Mouse (Mus musculus) gonadal fat pad, adult 2 months (tissue): ENCODE measurements around the gene Apoc3. TPM values are rescaled to one million over a fixed set of nuclear protein-coding genes. Genes with fewer than 3 reads are reported as not detected.
A peak's percentile ranks its signal among the peaks of the same experiment; 100 is the strongest.

Experiments used
- DNase-seq: peaks from one replicate; pipeline ENCODE4 v3.0.0-alpha.2; 2012; ENCODE audit warnings: low read depth
- polyA plus RNA-seq: library from polyadenylated mRNA; depleted of rRNA; stranded (reverse); fragments of >200 nt; gene quantifications from 2 replicates; pipeline ENCODE4 v1.2.3, GENCODE M21; 2012

Apoc3 gene
- polyA plus RNA-seq, 1 experiment, result 1.9 TPM

DNA sequence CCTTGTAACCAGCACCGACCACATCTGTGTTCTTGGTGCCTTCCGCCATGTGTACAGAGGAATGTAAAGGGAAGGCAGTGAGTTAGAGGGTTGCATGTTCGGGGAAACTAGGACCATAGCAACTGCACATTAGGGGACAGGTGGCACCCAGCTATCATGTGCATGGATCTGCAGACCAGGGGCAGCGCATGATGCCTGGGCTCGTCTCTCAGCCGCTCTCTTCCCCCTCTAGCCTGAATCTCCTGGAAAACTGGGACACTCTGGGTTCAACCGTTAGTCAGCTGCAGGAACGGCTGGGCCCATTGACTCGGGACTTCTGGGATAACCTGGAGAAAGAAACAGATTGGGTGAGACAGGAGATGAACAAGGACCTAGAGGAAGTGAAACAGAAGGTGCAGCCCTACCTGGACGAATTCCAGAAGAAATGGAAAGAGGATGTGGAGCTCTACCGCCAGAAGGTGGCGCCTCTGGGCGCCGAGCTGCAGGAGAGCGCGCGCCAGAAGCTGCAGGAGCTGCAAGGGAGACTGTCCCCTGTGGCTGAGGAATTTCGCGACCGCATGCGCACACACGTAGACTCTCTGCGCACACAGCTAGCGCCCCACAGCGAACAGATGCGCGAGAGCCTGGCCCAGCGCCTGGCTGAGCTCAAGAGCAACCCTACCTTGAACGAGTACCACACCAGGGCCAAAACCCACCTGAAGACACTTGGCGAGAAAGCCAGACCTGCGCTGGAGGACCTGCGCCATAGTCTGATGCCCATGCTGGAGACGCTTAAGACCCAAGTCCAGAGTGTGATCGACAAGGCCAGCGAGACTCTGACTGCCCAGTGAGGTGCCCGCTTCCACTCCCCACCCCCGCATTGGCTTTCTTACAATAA is 5.6 kb downstream of the Apoc3 start:
- DNase-seq, result no peak

DNA sequence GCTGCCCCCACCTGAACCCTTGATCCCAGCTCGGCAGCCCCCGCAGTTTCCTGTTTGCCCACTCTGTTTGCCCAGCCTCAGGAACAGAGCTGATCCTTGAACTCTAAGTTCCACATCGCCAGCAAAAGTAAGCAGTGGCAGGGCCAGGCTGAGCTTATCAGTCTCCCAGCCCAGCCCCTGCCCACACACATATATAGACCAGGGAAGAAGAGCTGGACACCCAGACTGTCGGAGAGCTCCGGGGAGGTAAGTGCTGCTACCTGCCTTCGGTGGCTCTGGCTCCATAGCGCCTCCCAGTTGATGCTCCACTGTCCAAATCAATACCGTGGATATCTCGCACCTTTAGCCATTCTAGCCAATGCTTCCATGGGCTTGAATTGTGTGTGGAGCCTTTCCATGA is 6.9 kb downstream of the Apoc3 start, which contains the start of gene Apoa1:
Gene Apoa1 (plus strand): TSS at position 90 of the 400 bp plus-strand sequence.
- DNase-seq, result no peak

DNA sequence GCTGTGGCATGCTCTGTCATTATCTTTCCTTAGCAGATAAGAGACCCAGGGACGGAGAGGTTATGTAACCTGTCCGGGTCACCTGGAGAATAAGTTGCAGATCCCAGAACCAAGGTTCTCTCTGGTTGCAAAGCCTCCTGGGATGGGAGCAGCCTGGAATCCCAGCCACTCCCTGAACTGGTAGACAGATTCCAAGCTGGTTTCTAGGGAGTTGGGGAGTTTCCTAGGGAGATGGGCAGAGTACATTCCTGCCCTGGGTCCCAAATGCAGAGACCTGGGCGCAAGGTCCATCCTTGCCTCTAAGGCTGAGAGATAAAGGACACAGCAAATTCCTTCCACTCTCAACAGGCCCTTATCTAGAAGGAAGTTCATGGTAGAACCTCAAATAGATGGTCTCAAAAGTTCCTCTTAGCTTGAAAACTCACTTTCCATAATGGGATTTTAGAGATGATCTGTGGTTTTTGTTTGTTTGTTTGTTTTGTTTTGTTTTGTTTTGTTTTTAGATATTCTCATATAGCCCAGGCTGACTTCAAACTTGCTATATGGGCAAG is 8.3 kb downstream of the Apoc3 start:
- no peak for DNase-seq

DNA sequence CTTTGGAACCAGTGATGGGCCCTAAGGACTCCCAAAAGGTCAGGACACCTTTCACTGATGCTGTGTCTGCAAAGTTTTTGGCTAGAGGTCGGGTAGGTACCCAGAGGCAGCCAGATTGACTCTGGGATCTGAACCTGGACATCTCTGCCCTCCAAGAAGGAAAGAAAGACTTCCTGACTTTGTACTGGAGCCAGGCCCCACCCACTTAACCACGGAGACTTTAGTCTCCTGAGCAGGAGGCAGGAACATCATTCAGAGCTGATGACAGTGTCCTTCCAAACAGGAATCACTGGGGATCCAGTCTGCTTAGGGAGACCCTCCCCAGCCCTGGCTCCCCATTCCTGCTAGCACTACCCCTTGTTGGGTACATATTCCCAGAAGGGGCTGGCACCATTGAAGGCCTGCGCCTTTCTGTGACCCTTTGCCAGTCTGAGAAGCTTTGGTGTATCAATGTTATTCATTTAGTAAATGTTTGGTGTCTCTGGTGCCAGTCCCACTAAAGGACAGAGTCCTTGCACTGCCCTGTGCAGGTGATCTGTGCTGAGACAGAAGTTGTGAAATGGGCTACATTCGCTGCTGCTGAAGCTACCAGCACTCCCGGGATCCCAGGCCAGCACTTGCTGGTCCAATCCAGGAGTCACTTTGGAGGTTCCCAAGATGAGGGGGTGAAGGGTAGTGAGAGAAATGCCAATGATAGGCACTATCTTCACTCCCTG is 10.3 kb downstream of the Apoc3 start:
- DNase-seq, result no peak

DNA sequence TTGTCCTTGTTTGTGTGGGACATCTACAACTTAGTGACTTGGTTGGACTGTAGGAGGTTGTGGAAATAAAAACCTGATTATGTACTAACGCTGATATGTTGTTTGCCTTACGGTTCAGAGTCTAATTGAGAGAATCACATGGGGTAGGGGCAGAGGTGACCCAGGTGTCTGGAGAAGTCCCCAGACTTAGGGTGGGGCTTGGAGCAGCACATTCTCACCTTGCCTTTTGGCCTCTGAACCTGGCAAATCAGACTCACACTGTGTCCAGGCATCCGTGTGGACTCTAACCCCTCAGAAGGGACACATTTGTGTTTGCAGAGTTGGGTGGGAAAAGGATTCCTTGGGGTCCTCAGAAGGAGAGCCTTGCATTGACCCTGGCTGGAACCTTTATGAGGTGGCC is 11.3 kb downstream of the Apoc3 start:
- no peak for DNase-seq

DNA sequence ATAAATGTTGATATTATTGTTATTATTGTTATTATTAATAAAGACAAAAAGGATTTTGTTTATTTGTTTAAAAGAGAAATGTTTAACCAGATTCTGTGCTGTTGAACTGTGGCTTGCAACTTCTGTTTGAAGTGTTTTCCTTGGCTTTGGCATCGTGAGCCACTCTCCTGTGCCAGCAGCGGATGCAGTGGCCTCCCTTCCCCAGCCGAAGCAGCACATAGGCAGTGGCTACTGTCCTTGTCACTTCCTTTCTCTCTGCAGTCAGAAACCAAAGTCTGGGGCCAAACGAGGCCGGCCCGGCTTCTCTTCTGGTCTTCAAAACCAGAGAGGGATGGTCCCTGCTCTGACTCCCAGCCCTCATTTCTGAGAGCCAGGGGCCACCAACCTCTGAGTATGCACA is 12.3 kb downstream of the Apoc3 start:
- DNase-seq, result no peak

DNA sequence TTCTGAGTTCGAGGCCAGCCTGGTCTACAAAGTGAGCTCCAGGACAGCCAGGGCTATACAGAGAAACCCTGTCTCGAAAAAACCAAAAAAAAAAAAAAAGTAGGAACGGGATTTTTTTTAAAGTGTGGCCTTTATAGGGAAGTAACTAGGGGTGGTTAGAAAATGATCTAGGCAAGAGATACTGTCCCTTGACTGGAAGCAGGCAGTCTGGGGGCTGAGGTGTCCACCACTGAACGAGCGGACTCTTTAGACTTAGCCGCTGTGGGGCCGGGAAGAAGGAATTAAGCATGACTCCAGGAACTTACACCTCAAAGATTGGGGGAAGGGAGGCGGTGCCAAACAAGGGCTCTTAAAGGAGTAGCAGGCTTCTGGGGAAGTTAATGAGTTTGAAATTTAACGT is 17.3 kb downstream of the Apoc3 start:
- no peak for DNase-seq

DNA sequence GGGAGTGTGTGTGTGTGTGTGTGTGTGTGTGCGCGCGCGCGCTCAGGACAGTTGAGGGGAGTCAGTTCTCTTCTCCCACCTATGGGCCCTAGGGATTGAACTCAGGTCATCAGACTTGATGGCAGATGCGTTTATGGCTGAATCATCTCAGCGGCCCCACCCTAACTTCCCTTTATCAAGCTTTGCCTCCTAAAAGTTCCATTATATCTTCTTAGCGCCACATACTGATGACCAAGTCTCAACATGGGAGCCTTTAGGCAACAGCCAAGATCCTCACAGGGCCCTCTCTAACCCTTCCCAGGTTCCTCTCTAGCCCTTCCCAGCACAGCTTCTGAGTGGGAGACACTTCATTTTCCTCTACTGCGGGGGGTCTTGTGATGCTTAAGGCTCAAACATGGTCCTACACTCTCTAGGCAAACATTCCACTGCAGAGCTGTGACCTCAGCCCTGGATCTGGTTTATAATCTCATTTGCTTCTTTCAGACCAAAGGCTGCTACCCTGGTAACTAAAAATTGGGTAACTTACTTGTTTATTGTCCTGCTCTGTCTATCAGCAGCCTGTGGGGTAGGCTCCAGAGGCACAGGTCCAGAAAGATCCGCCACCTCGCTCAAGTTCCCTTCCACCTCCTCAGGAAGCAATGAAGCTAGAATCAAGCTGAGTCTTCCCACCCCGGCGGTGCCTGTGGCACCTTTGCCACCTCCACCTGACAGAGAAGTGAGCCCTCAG is 18.5 kb downstream of the Apoc3 start:
- DNase-seq, result no peak

DNA sequence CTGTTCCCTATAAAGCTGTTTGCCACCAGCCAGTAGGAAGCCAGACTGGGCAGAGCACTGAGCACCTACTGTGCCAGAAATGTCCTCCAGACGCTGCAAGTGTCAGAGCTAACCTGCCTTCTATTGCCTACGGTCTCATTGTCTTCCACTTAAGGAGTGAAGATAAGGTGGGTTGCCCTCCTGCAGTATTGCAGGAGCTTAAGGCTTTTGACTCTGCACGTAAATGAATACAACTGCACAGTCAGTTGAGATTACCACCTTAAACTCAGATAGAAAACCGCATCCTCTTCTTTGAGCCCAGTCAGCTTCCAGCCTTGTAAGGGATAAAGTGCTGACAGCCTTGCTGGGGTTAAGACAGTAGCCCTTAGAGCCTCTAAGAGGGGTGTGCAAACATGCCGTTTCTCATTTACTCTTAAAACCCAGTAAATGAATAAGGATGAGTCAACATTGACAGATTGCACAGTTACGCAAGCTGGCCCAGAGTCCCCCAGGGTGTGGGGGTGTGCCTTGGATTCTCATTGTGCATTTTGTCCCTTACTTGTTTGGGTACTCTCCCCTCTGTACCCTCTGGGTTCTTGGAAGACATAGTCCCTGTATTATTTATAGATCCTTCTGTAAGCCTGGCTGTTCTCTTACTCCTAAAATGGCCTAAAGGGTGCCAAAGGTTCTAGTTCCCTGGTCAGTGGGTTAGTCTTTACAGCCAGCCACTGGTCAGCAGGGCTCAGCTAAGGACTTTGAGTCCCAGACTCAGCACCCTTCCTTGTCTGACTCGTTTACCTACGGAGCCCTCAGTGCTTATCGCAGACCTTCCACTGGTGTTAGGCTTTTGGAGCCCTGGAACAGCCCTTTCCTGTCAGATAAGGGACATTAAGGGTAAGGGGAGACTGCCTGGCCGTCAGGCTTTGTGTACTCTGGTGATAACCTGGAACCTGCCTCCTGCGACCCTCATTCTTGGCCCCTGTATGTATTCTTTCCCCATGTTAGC is 19.8 kb downstream of the Apoc3 start:
- peak; percentile 86 for DNase-seq

DNA sequence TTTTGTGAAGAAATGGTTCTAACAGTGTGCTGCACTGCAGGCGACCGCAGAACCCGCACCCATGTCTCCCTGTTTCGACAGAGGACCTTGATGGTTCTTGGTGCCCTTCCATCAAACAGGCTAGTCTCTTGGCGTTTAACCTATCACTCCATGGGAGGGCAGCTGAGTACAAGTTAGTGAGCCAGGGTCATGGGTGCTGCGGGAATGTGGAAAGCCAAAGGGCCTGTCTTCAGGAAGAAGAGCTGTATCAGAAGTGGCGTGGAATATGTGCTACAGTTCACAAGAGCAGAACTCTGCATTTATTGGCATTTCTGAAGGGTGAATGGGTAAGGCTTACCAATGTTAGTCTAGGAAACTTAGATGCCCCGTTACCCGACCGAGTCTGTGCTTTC is 20.5 kb downstream of the Apoc3 start:
- no peak for DNase-seq

DNA sequence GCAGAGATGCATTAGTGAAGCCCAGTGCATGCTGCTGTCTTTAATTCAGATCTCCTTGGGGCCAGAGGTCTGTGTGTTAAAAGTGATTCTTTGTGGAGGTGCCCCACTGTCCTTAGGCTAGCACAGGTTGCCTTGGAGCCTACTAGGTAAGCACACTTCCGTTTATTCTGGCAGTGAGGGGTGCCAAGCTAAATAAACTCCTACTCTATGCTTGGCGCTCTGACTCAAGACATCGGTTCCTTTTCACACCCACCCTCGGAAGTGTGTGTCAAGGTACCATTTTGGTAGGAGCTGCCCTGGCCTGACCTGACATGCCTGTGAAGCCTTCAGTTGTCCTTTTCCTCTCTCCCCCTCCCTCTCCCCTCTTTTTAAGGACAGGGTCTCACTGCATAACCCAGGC is 21.2 kb downstream of the Apoc3 start:
- peak; percentile 84 for DNase-seq

DNA sequence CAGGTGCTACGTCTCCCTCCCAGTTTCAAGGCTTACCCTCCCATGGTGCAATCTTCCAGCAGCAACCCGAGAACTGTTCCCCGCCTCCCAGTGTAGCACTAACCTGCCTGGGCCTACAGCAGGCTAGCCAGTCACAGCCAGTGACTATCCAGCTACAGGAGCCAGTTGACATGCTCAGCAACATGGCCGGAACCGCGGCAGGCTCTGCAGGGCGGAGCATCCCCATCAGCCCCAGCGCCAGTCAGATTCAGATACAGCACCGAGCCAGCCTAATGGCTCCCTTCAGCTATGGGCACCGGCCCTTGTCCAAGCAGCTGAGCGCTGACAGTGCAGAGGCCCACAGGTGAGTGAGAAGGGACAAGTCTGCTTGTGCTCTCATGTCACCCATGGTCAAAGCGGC is 25.0 kb downstream of the Apoc3 start:
- no peak for DNase-seq

DNA sequence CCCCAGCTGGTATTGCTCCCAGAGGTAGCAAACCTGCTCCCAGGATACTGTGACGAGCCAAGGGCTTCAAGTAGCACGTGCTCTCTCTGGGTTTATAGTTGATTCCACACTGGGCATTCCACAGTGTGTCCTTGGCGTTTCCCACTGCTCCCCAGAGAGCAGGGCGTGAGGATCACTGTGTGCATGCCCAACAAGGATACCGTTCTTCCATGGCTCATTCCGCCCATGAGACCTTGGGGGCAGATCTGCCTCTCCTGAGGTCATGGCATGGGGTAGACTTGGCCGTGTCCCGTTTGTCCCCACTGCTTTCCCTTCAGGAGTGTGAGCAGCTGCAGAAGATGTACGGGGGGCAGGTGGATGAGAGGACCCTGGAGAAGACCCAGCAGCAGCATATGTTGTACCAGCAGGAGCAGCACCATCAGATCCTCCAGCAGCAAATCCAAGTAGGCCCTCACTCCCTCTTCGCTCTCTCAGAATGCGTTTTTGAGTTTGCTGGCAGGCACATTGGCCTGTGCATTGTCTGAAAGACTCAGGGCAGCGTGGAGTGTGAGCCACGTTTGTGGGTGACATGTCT is 26.9 kb downstream of the Apoc3 start:
- no peak for DNase-seq

DNA sequence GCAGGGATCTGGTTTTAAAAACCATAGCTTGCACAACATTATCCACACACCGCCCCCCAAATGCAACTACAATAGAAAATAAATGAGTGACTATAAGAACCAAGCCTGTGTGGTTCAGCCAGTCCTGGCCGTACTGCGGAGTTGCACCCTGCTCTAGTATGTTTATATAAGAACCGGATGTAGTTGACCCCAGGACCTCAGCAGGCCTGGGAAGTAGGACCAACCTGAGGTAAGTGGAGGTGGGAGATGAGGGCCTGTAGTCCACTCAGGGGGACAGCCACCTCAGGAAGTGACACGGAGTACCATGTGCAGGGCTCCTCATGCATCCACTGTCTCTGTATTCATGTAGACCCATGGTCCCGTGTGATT is 28.0 kb downstream of the Apoc3 start:
- no peak for DNase-seq

DNA sequence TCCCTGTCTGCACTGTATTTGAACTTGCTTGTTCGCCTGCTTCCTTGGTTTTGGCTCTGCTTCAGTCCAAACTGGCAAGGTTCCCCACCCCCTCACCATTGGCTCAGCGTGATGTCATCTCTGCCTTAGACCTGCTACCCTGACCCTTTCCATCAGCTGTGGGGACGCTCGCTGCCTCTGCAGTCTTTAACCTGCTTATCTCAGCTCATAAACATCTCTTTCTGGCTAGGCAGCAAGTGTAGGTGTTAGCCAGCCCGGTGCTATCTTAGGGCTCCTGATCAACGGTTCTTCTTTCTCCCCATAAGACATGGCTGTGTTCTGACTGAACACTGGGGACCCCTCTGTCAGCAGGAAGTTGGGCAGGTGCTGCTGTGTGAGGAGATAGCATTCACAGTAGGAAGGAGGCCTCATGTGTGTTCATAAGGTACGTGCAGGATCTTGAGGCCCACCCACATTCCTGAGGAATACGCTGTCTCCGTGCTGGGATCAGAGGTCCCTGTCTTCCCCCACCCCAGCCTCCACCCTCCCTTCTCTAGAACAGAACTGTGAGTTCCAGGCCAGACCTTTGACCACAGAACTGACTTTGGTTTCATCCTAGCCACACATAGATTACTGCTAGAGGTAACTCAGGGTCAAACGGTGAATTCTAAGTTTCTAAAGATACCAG is 28.5 kb downstream of the Apoc3 start:
- DNase-seq, result no peak

DNA sequence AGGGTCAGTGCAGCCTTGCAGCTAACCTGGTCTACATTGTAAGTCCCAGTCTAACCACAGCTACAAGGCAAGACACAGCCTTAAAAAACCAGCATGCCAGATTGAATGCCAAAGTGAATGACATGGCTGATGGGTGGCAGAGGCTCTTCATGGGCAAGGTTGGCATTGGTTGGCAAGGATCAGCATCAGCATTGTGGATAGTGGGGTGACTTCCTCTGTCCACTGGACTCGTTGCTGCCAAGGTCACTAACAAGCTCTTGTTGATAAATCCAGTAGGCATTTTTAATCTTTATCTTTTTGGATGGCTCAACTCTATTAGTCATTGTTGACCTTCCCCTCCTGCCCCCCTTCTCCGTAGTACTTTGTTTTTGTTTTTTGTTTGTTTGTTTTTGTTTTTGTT is 35.8 kb downstream of the Apoc3 start:
- DNase-seq, result no peak

DNA sequence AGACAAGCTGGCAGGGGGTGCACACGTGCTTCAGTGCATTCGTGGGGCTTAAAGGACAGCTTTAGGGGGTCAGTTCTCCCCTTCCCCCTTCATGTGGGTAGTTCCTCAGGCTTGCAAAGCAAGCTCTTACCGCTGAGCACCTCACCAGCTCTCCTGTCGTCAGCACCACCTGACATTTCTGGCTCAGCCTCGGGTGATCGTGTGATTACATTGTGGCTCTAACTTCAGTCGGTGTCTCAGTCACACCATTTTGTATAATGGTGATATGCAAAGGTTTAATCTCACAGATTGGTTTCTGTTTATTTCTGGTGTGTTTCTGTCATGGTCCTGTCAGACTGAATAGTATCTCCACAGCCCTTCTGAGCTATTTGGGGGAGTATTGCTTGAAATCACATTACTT is 36.5 kb downstream of the Apoc3 start:
- no peak for DNase-seq

DNA sequence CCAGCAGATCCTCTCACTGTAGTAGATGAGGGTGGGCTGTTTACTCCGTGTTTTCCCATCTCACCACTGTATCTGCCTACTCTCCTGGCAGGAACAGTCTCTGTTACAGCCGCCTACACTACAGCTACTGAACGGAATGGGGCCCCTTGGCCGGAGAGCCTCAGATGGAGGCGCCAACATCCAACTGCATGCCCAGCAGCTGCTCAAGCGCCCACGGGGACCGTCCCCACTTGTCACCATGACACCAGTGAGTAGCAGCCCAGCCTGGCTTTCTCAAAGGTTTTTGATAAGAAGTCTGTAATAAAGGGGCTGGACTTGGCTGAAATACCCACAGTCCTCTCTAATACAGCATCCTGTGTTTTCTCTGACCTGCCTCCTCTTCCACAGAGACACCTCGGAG is 37.0 kb downstream of the Apoc3 start:
- DNase-seq, result no peak

DNA sequence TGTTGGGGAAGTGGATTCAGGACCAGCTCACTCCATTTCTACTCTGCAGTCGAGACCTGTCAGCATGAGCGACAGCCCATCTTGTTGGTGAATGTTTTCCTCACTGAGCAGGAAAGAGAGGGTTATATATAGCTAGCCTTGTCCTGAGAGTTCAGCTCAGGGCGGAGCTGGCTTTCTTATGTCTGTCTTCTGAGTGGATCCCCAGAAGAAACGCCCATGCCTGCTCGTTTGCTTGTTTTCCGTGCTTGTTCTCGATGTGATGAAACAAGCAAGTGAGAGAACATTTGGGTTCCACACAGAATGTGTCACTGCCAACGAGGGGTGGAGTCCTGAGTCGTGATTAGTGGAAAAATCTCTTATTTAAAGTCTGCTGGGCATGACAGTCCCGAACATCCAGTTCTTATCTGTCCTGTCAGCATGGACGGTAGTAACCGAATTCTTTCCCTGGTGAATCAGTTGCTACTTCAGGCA is 38.7 kb downstream of the Apoc3 start:
- DNase-seq, result no peak

DNA sequence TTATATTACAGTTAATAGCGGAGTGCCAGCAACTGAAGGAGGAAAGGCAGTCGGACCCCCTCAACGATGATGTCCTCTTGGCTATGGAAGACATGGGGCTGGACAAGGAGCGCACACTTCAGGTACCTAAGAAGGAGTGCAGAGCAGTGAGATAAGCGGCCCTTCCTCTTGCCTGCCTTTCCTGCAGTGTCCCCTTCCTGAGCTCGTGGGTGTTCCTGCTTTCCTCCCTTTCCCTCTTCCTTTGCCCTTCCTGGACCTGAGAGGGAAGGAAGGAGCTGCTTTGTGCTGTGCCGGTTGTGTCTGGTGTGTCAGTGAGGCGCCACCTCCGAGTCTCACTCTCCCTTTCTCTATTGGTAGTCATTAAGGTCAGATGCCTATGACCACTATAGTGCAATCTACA is 40.6 kb downstream of the Apoc3 start:
- no peak for DNase-seq
